Mouse (Mus musculus) midbrain, embryonic 15.5 days (tissue): ENCODE data around the gene Cbx2. TPM values are rescaled to one million over a fixed set of nuclear protein-coding genes. Genes with fewer than 3 reads are reported as not detected.
A peak's percentile ranks its signal among the peaks of the same experiment; 100 is the strongest.

ENCODE experiments used
- ATAC-seq: fragments of 200-750 bp; cut with Nextera tagmentation; replicated peaks from 2 replicates; pipeline ENCODE4 v1.8.0; 2017; ENCODE audit warnings: moderate TSS enrichment
- H3K27ac ChIP-seq: fragments of 300-500 bp; sonication (generic); 2 replicates; pipeline ENCODE4 v1.5.1; 2015; ENCODE audit warnings: mild to moderate bottlenecking, inconsistent platforms
- H3K27me3 ChIP-seq: fragments of 300-500 bp; sonication (generic); replicated peaks from 2 replicates; pipeline ENCODE4 v1.6.1; 2015; ENCODE audit warnings: inconsistent platforms
- H3K36me3 ChIP-seq: fragments of 300-500 bp; sonication (generic); replicated peaks from 2 replicates; pipeline ENCODE4 v1.6.1; 2015; ENCODE audit warnings: inconsistent platforms
- H3K4me1 ChIP-seq: fragments of 300-500 bp; sonication (generic); 2 replicates; pipeline ENCODE4 v1.6.1; 2015; ENCODE audit warnings: inconsistent platforms
- H3K4me2 ChIP-seq: fragments of 300-500 bp; sonication (generic); 2 replicates; pipeline ENCODE4 v1.6.1; 2015; ENCODE audit warnings: inconsistent platforms, mild to moderate bottlenecking, moderate library complexity
- H3K4me3 ChIP-seq: fragments of 300-500 bp; sonication (generic); 2 replicates; pipeline ENCODE4 v1.5.1; 2015; ENCODE audit warnings: mild to moderate bottlenecking, inconsistent platforms
- H3K9ac ChIP-seq: fragments of 300-500 bp; sonication (generic); 2 replicates; pipeline ENCODE4 v1.6.1; 2015; ENCODE audit warnings: mild to moderate bottlenecking, inconsistent platforms
- H3K9me3 ChIP-seq: fragments of 300-500 bp; sonication (generic); 2 replicates; pipeline ENCODE4 v1.6.1; 2016; ENCODE audit warnings: inconsistent platforms
- WGBS: fragments of 180-500 bp; shearing (Covaris S2); methylation state at CpG from one replicate; pipeline ENCODE4 v1.1.7; 2015; ENCODE audit warnings: mixed read lengths; 5-methylcytosine and 5-hydroxymethylcytosine counted together
- polyA plus RNA-seq: library from polyadenylated mRNA; unstranded; fragments of >200 nt; fragmentation: Nextera tagmentation; extraction: Ambion mirVana; gene quantifications from 2 replicates; pipeline ENCODE4 v1.2.1, GENCODE M21; 2015

The Cbx2 gene
- polyA plus RNA-seq = 17.6 and 19.6 TPM in 2 replicates

DNA sequence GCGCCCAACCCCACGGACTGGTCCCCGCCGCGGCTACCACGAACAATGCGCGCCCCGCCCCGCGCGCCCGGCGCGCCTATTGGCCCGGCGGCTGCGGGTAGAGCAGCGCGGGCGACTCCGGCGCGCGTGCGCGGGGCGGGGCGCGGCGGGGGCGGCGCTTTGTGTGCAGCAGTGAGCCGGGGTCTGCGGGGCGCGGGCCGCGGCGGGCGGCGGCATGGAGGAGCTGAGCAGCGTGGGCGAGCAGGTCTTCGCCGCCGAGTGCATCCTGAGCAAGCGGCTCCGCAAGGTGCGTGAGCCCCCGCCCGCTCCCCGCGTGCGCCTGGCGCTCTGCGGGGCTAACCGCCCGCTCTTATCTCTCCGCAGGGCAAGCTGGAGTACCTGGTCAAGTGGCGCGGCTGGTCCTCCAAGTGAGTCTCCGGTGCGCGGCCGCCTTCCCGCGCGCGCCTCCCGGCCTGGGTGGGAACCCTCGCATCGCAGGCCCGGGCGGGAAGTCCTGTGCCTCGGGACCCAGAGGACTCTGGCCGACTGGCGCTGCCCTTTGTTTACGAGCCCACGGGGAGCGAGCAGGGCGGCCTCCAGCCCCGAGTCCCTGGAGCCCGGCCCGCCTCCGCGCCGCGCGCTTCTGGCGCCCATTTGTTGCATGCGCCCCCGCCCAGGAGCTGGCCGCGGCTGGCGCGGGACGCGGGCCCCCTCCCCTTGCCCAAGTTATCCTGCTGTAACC is at the start of gene Cbx2:
TSS of gene Cbx2 (plus strand) at position 68 of the 721 bp plus-strand sequence.
- peak within 1 kb of the TSS; percentile 75 for H3K9ac ChIP-seq
- H3K9me3 ChIP-seq = no peaks in the 10 kb centered on the region
- peaks cover 47% of the 10 kb centered on the region for H3K4me1 ChIP-seq

DNA sequence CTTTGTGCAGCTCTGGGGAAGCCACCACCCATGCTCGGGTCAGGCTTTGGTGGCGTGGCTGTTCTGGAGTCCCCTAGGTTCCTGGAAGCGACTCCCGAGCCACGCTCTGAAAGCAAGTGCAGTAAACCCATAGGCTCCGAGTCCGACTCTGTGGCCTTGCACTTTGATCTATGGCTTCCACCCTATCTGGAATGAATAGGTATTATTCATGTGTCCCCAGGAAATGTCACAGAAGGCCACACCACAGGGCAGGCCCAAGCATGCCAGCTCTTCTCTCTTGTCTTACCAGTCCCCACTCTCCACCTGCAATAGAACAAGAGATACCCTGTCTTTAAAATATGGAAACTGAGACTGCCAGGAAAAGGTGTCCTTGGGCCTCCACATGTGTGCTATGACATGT is 48.4 kb upstream of the Cbx2 start:
- no peak for ATAC-seq
- Histone ChIP-seq H3K4me1 (peaks cover 29% of the 10 kb centered on the region), H3K9me3 (no peaks in the 10 kb centered on the region), H3K4me2 (no peak overlapping the region), H3K9ac (no peak overlapping the region), H3K36me3 (no peaks in the 10 kb centered on the region), H3K27me3 (no peaks in the 10 kb centered on the region; the same call in 1 of the 2 replicates), H3K4me3 (no peak overlapping the region), H3K27ac (no peak overlapping the region)
- WGBS = 83% methylated on average over 7 of the region's 7 CpGs

More for the DNA sequence above, at the start of gene Cbx2:
- Histone ChIP-seq H3K27me3 (peaks cover 6% of the 10 kb centered on the region), H3K27ac (peak within 1 kb of the TSS; percentile 84), H3K36me3 (peaks cover 15% of the 10 kb centered on the region), H3K4me3 (peak within 1 kb of the TSS; percentile 70), H3K4me2 (peak within 1 kb of the TSS; percentile 83)
- WGBS = under 1% methylated on average over 73 of the region's 99 CpGs
- ATAC-seq = peak; percentile 94

DNA sequence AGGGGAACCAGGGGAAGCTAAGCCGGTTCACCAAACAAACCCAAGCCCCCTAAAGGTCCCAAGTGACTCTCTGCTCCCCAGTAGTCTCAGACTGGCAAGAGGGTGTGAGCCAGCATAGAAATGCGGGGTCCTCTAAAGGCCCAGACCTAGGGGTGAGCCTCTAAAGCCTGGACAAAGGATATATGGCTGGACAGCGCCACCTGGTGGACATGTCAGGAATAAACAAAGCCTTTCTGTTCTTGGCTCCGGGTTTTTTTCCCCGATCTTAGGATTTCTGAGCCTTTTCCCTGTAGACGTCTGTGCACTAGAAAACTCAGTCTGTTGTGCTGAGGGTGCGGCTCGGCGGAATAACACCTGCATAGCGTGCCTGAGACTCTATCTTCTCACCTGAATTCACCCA is 47.3 kb upstream of the Cbx2 start:
- H3K27ac ChIP-seq = no peak overlapping the region
- H3K36me3 ChIP-seq = no peaks in the 10 kb centered on the region
- no peak overlapping the region for H3K4me3 ChIP-seq
- no peaks in the 10 kb centered on the region for H3K9me3 ChIP-seq
- no peaks in the 10 kb centered on the region; the same call in 1 of the 2 replicates for H3K27me3 ChIP-seq
- H3K4me1 ChIP-seq = peaks cover 29% of the 10 kb centered on the region
- WGBS = under 1% methylated on average over 10 of the region's 10 CpGs
- no peak overlapping the region for H3K9ac ChIP-seq
- ATAC-seq = no peak
- peak overlapping the region; percentile 38 for H3K4me2 ChIP-seq

DNA sequence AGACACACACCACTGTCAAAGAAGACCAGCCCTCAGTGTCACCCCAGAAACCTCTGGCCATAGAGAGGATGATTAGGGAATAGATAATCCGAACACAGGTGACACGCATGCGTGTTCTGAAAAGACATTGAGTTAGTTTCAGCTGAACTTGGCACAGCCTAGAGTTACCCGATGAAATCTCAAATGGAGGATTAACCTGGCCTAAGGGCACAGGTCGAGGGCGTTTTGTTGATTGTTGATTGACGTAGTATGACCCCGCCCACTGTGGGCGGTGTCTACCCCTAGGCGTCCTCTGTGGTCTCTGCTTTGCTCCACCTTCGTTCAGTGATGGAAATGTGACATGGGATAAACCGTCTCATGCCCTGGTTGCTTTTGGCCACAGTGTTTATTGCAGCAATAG is 46.8 kb upstream of the Cbx2 start:
- Histone ChIP-seq H3K9ac (0 out of 2 replicates have a peak overlapping the region, but pooled peaks have one; percentile 7), H3K27me3 (no peaks in the 10 kb centered on the region; the same call in 1 of the 2 replicates), H3K36me3 (no peaks in the 10 kb centered on the region), H3K9me3 (no peaks in the 10 kb centered on the region), H3K27ac (no peak overlapping the region), H3K4me1 (peaks cover 29% of the 10 kb centered on the region), H3K4me2 (peak overlapping the region; percentile 38), H3K4me3 (no peak overlapping the region)
- ATAC-seq = no peak
- WGBS = 13% methylated on average over 12 of the region's 12 CpGs

DNA sequence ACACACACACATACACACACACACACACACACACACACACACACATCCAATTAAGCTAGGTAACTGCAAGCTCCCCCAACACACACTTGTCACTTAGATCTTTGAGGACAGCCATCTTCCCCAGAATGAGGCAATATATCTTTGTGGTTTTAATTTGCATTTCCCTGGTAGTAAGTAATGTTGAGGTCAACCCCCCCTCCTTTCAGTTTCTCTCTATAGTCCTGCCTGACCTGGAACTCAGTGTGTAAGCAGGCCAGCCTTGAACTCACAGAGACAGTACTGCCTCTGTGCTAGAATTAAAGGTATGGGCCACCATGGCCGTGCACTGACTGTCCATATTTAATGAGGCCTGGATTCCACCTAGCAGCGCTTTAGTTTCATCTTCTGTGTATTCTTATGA is 42.4 kb upstream of the Cbx2 start:
- no peaks in the 10 kb centered on the region for H3K9me3 ChIP-seq
- no peak overlapping the region for H3K4me2 ChIP-seq
- no peak for ATAC-seq
- 78% methylated on average over 2 of the region's 2 CpGs for WGBS
- H3K4me3 ChIP-seq = no peak overlapping the region
- no peaks in the 10 kb centered on the region for H3K36me3 ChIP-seq
- H3K27me3 ChIP-seq = peaks cover 4% of the 10 kb centered on the region; the same call in 1 of the 2 replicates
- H3K27ac ChIP-seq = no peak overlapping the region
- no peak overlapping the region for H3K9ac ChIP-seq
- H3K4me1 ChIP-seq = peaks cover 24% of the 10 kb centered on the region

DNA sequence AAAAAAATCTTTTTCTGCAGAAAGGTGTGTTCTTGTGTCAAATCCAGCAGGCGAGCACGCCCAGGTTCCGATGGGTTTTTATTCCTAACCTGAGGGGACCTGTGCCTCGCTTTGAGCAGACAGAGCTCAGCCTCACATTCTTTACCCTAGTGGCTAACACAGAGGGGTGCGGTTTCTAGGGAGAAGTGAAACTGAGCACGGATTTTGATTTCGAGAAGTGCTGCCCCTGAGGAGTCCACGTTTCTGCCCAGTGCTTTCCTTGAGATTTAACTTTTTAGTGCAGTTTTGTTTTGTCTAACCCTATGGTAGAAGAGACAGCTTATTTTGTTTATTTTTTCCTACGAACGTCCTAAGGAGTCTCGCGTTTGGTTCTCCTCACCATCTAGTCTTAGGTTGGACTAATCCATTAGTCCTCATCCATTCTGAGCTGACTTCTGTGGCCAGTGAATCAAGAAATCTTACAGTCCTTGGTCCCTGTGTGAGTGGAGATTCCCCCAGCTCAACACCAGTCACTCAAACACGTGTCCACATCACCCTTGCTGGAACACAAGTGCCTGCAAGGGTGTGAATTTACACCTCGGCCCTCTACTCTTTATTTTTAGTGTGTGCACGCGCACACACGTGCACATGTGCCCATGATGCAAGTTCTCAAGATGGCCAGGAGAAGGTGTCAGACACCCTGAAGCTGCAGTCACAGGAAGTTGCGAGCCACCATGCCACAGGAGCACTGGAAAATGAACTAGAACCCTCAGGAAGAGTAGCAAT is 41.6 kb upstream of the Cbx2 start:
- ATAC-seq = no peak
- no peak overlapping the region for H3K9ac ChIP-seq
- peaks cover 16% of the 10 kb centered on the region for H3K4me1 ChIP-seq
- H3K27me3 ChIP-seq = peaks cover 4% of the 10 kb centered on the region; the same call in 1 of the 2 replicates
- no peak overlapping the region for H3K27ac ChIP-seq
- H3K9me3 ChIP-seq = no peaks in the 10 kb centered on the region
- H3K4me3 ChIP-seq = no peak overlapping the region
- WGBS = 66% methylated on average over 18 of the region's 18 CpGs
- no peak overlapping the region for H3K4me2 ChIP-seq
- no peaks in the 10 kb centered on the region for H3K36me3 ChIP-seq

DNA sequence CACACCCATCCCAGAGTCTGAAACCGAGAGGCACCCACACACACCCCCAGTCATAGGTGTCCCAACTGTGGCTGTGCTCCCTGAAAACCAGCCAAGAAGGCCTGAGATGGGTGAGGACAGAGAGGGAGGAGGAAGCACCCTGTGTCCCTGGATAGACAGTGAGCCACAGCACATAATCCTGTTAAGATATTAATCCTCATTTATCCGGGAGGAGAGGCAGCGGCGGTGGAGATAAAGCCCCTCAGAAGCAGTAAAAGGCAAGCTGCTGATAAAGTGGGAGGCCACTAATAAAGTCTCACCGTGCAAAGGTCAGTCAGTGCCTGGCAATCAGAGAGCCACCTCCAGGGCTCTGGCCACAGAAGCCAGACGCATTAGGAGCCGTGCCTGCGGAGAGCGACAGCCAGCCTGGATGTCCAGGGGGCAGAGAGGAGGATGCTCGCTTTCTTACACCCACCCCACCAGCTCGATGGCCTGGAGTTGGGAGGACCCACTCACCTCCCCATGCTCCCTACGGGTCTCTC is 40.1 kb upstream of the Cbx2 start:
- Histone ChIP-seq H3K9me3 (no peaks in the 10 kb centered on the region), H3K9ac (no peak overlapping the region), H3K27me3 (peaks cover 4% of the 10 kb centered on the region; the same call in 1 of the 2 replicates), H3K4me1 (peaks cover 16% of the 10 kb centered on the region), H3K36me3 (no peaks in the 10 kb centered on the region), H3K4me2 (no peak overlapping the region), H3K4me3 (no peak overlapping the region), H3K27ac (no peak overlapping the region)
- WGBS = 40% methylated on average over 12 of the region's 12 CpGs
- no peak for ATAC-seq

DNA sequence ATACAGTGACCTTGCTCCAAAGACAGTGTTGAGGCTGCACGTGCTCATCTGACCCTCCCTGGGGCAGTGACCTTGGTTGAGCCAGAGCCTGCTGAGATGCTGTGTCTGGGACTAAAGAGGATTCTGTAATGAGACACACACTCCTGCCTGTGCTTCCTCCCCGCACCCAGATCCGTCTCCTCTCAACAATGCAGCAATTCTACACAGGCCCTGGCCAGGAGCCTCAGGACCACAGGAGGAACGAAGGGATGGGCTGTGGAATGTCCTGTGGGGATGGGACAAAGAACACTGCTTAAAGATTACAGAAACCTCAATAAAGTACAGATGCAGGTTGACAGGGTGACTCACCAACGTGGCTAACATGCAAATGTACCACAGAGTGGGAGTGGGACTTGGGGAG is 37.2 kb upstream of the Cbx2 start:
- Histone ChIP-seq H3K9me3 (no peaks in the 10 kb centered on the region), H3K4me1 (peaks cover 16% of the 10 kb centered on the region), H3K9ac (no peak overlapping the region), H3K27me3 (0 out of 2 replicates have a peak, but pooled peaks cover 4% of the 10 kb centered on the region), H3K27ac (no peak overlapping the region), H3K36me3 (no peaks in the 10 kb centered on the region), H3K4me2 (no peak overlapping the region), H3K4me3 (no peak overlapping the region)
- no peak for ATAC-seq
- WGBS = 51% methylated on average over 5 of the region's 5 CpGs

DNA sequence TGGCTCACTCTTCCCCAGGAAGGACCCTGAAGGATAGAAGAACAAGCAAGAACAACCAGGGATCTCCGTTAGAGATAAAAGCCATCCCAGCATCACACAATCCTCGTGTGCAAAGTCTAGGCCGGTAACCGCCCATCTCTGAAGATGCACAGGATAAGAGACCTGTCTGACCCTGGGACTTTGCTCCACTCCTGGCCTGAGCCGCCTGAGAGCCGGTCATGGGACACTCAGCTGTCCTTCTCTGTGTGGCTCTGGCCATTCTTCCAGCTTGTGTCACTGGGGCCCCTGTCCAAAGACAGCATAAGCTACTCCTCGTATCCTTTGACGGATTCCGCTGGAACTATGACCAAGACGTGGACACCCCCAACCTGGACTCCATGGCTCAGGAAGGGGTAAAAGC is 34.8 kb upstream of the Cbx2 start, which contains the start of gene Enpp7:
TSS of gene Enpp7 (plus strand) at position 190 of the 400 bp plus-strand sequence.
- no peak within 1 kb of the TSS for H3K27ac ChIP-seq
- H3K36me3 ChIP-seq = no peaks in the 10 kb centered on the region
- ATAC-seq = no peak
- no peaks in the 10 kb centered on the region for H3K9me3 ChIP-seq
- H3K9ac ChIP-seq = no peak within 1 kb of the TSS
- peaks cover 10% of the 10 kb centered on the region for H3K4me1 ChIP-seq
- H3K27me3 ChIP-seq = no peaks in the 10 kb centered on the region
- H3K4me3 ChIP-seq = no peak within 1 kb of the TSS
- 90% methylated on average over 10 of the region's 10 CpGs for WGBS
- H3K4me2 ChIP-seq = no peak within 1 kb of the TSS

DNA sequence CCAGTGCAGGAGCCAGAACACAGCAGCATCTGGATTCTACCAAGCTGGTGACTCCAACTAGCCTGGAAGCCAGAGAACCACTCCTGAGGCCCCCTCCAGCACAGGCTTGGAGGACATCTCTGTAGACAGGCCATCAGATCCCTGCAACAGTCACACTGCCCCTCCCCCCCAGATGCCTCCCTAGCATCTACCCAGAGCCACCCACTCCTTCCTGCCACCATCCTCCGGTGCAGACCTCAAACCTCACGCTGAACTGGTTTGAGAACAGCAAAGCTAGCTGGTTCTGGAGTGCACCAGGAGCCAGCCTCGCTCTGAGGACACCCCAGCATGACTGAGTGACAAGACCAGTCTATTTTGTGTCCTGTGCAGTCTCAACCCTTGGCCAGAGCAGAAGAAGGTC is 30.0 kb upstream of the Cbx2 start:
- Histone ChIP-seq H3K9me3 (no peaks in the 10 kb centered on the region), H3K27me3 (no peaks in the 10 kb centered on the region), H3K4me1 (no peaks in the 10 kb centered on the region), H3K36me3 (no peaks in the 10 kb centered on the region), H3K4me2 (no peak overlapping the region), H3K9ac (no peak overlapping the region), H3K4me3 (no peak overlapping the region), H3K27ac (no peak overlapping the region)
- ATAC-seq = no peak
- 80% methylated on average over 3 of the region's 3 CpGs for WGBS

DNA sequence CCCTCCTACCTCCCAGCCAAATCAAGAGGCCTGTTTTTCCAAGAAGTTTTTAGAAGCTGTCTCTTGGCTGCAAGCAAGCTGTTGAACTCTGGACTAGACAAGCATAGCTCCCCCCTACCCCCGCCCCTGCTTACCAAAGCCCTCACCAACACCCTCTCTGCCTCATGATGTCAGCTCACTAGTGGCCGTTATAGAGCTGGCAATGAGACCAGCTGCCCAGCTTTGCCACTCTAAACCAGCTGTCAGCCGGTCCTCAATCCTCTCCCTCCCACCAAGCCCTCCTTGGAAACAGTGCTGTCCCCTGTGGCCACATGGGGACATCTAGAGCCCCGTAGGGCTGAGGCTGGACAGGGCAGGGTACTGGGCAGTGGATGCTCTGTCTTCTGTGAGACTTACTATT is 27.3 kb upstream of the Cbx2 start:
- H3K4me2 ChIP-seq = no peak overlapping the region
- H3K4me3 ChIP-seq = no peak overlapping the region
- H3K9me3 ChIP-seq = no peaks in the 10 kb centered on the region
- no peaks in the 10 kb centered on the region for H3K27me3 ChIP-seq
- no peak overlapping the region for H3K9ac ChIP-seq
- WGBS = 27% methylated on average over 4 of the region's 4 CpGs
- peaks cover 22% of the 10 kb centered on the region for H3K4me1 ChIP-seq
- H3K36me3 ChIP-seq = no peaks in the 10 kb centered on the region
- no peak overlapping the region for H3K27ac ChIP-seq
- no peak for ATAC-seq

DNA sequence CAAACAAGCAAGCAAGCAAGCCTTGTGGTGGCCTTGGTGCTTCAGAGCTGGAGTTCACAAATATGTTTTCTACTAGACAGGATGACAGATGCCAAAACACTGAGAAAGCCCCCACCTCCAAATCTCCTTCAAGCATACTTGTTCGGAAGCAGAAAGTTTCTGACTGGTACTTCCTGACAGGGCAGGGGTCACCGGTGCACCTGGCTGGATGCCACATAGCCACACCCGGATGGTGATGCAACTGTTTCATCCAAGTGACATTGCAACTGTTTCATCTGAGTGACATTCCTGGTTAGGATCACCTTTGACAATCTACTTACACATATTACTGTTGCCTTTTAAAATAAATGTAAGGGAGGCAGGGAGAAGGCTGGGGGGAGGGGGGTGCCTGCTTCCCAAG is 25.6 kb upstream of the Cbx2 start:
- no peaks in the 10 kb centered on the region for H3K9me3 ChIP-seq
- no peaks in the 10 kb centered on the region for H3K27me3 ChIP-seq
- no peak overlapping the region for H3K9ac ChIP-seq
- H3K36me3 ChIP-seq = no peaks in the 10 kb centered on the region
- WGBS = 81% methylated on average over 3 of the region's 3 CpGs
- H3K27ac ChIP-seq = no peak overlapping the region
- peaks cover 22% of the 10 kb centered on the region for H3K4me1 ChIP-seq
- ATAC-seq = no peak
- no peak overlapping the region for H3K4me3 ChIP-seq
- H3K4me2 ChIP-seq = no peak overlapping the region
